Mouse (Mus musculus): Measurements from ENCODE around the gene Cox7a1. TPM values are rescaled to one million over a fixed set of nuclear protein-coding genes. Genes with fewer than 3 reads are reported as not detected.
"Not testable (repeated sequence)": the region's sequence is repeated elsewhere in the genome, so short reads cannot be mapped to it uniquely, and the experiment has no call there.

Gene Cox7a1
- total and polyA plus RNA-seq, 2 experiments from 2014 or later: 816 to 1,339 TPM

DNA sequence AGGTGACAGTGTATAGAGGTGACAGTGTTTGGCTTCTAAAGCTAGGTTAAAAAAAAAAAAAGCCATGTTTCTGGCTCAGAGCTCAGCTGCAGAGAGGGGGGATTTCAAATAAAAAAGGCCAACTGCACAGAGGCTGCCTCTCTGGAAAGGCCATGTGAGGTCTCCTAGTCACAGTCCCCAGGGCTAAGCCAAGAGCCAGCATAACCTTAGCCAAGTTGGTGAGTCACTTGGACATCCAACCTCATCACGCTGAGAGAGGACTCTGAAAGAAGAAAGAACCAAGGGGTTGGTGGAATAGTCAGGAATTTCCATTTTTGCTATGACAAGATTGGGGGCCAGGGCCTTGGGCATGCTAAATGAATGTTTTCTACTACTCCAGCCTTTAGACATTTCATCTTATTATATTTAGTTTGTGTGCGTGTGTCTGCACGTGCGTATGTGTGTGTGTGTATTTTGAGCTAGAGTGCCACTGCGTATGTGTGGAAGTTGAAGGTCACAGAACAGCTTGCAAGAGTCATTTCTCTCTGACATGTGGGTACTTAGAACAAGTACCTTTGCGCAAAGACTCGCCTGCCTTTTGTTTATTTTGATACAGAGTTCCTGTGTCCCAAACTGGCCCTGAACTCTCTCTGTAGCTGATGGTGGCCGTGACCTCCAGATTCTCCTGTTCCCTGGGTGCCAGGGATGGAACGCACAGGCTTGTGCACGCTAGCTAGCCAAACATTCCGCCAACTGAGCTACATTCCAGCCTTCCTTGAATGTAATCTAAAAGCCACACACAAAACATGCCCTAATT lies 19.1 kb downstream of the Cox7a1 start:
- Histone ChIP-seq H3K4me1 (ENCODE audit: control insufficient read depth, insufficient read depth) (peaks cover 7% of the 10 kb centered on the region; the same call in 1 of the 2 replicates), H3K9me3 (replicated peaks; ENCODE audit: control insufficient read depth, low read length) (no peaks in the 10 kb centered on the region), H3K9ac (replicated peaks; ENCODE audit: low read depth, low read length) (no peak overlapping the region), H3K27me3 (ENCODE audit: control insufficient read depth, insufficient read depth, low read length) (no peaks in the 10 kb centered on the region), H3K4me3 (ENCODE audit: low read depth, low read length) (no peak overlapping the region), H3K36me3 (replicated peaks; ENCODE audit: control insufficient read depth, insufficient read depth, low read length) (no peaks in the 10 kb centered on the region), H3K4me2 (ENCODE audit: low read depth, low read length) (no peak overlapping the region), H3K27ac (ENCODE audit: low read depth) (peak overlapping the region; percentile 64)
- TF ChIP-seq EP300 (IDR thresholded peaks at IDR 0.05; ENCODE audit: low read depth) (no peak), CTCF (IDR thresholded peaks at IDR 0.05; ENCODE audit: low read depth) (no peak)
- peak; percentile 58 for DNase-seq (ENCODE audit: low spot score)
- ATAC-seq (ENCODE audit: insufficient read depth, low read depth): peak; percentile 59
- WGBS: 48% methylated on average over 11 of the region's 11 CpGs

GRCm38 (mm10) chr7:30204380-30204779 lies 20.4 kb downstream of the Cox7a1 start:
- no peaks in the 10 kb centered on the region for H3K36me3 ChIP-seq (replicated peaks; ENCODE audit: control insufficient read depth, insufficient read depth, low read length)
- no peaks in the 10 kb centered on the region for H3K27me3 ChIP-seq (ENCODE audit: control insufficient read depth, insufficient read depth, low read length)
- DNase-seq (ENCODE audit: low spot score) (no peak), ATAC-seq (ENCODE audit: insufficient read depth, low read depth) (no peak)
- peaks cover 7% of the 10 kb centered on the region; the same call in 1 of the 2 replicates for H3K4me1 ChIP-seq (ENCODE audit: control insufficient read depth, insufficient read depth)
- WGBS: 13% methylated on average over 8 of the region's 8 CpGs
- no peak overlapping the region for H3K27ac ChIP-seq (ENCODE audit: low read depth)
- H3K4me3 ChIP-seq (ENCODE audit: low read depth, low read length): no peak overlapping the region
- H3K9me3 ChIP-seq (replicated peaks; ENCODE audit: control insufficient read depth, low read length): no peaks in the 10 kb centered on the region
- TF ChIP-seq EP300 (IDR thresholded peaks at IDR 0.05; ENCODE audit: low read depth) (no peak), CTCF (IDR thresholded peaks at IDR 0.05; ENCODE audit: low read depth) (no peak)
- no peak overlapping the region for H3K9ac ChIP-seq (replicated peaks; ENCODE audit: low read depth, low read length)
- H3K4me2 ChIP-seq (ENCODE audit: low read depth, low read length): 0 out of 2 replicates have a peak overlapping the region, but pooled peaks have one; percentile 17

DNA sequence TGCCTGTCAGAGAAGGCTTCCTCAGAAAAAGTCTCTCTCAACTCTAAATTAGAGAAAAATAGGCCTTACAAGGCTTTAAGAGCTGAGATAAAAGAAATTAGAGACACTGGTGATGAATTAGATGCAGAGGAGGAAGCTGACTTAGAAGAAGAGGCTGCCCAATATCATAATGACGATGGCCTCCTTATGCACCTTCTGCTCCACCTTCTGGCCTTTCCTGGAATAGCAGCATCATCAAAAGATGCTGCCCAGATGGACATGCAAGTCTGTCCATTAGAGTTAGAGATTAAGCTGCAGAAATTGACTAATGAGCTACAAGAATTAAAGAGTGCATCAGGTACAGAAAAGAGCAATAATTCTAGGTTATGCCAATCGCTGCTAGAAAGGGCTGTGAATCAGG lies 21.4 kb downstream of the Cox7a1 start:
- no peak overlapping the region for H3K4me2 ChIP-seq (ENCODE audit: low read depth, low read length)
- H3K9ac ChIP-seq (replicated peaks; ENCODE audit: low read depth, low read length): no peak overlapping the region
- WGBS: 4% methylated on average over 2 of the region's 2 CpGs

DNA sequence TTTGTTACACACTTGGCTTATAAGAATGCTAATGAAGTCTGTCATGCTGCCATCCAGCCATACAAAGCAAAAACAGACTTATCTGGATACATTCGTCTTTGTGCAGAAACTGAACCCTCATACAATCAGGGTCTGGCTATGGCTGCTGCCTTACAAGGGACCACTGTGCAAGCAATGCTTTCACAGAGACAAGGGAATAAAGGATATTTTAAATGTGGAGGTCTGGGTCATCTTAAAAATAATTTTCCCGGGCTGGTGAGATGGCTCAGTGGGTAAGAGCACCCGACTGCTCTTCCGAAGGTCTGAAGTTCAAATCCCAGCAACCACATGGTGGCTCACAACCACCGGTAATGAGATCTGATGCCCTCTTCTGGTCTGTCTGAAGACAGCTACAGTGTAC lies 22.4 kb downstream of the Cox7a1 start:
- H3K4me2 ChIP-seq (ENCODE audit: low read depth, low read length); H3K4me3 ChIP-seq (ENCODE audit: low read depth, low read length); H3K9me3 ChIP-seq (replicated peaks; ENCODE audit: control insufficient read depth, low read length); H3K27me3 ChIP-seq (ENCODE audit: control insufficient read depth, insufficient read depth, low read length); H3K27ac ChIP-seq (ENCODE audit: low read depth); H3K4me1 ChIP-seq (ENCODE audit: control insufficient read depth, insufficient read depth); DNase-seq (ENCODE audit: low spot score); H3K36me3 ChIP-seq (replicated peaks; ENCODE audit: control insufficient read depth, insufficient read depth, low read length); H3K9ac ChIP-seq (replicated peaks; ENCODE audit: low read depth, low read length); ATAC-seq (ENCODE audit: insufficient read depth, low read depth): not testable (repeated sequence)
- WGBS: 49% methylated on average over 5 of the region's 5 CpGs

More for the DNA sequence above, 21.4 kb downstream of the Cox7a1 start:
- Histone ChIP-seq H3K9me3 (replicated peaks; ENCODE audit: control insufficient read depth, low read length) (no peaks in the 10 kb centered on the region), H3K4me3 (ENCODE audit: low read depth, low read length) (no peak overlapping the region), H3K4me1 (ENCODE audit: control insufficient read depth, insufficient read depth) (peaks cover 7% of the 10 kb centered on the region; the same call in 1 of the 2 replicates), H3K27me3 (ENCODE audit: control insufficient read depth, insufficient read depth, low read length) (no peaks in the 10 kb centered on the region), H3K27ac (ENCODE audit: low read depth) (no peak overlapping the region), H3K36me3 (replicated peaks; ENCODE audit: control insufficient read depth, insufficient read depth, low read length) (no peaks in the 10 kb centered on the region)
- peak; percentile 46 for DNase-seq (ENCODE audit: low spot score)
- no peak for ATAC-seq (ENCODE audit: insufficient read depth, low read depth)
- TF ChIP-seq EP300 (IDR thresholded peaks at IDR 0.05; ENCODE audit: low read depth): no peak
- peak; percentile 90 for TF ChIP-seq CTCF (IDR thresholded peaks at IDR 0.05; ENCODE audit: low read depth)

DNA sequence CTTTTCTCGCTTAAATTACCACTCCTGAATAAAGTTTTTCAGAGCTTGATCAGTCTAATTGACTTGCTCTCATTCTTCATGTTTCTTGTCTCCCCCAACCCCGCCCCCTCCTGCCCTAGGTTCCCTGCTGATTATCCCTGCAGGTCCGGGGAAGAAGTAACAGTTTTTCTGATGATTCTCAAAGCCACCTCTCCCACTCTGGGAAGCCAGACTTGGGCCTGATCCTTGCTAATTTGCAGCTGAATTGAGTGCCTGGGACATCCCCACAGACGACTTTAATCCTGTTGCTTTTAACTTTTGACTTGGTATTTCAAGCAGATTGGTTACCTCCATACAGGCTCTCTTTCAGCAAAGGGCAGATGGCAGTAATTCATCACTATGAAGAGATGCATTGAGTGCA lies 27.1 kb downstream of the Cox7a1 start:
- Histone ChIP-seq H3K4me1 (ENCODE audit: control insufficient read depth, insufficient read depth) (no peaks in the 10 kb centered on the region), H3K9me3 (replicated peaks; ENCODE audit: control insufficient read depth, low read length) (no peaks in the 10 kb centered on the region), H3K27me3 (ENCODE audit: control insufficient read depth, insufficient read depth, low read length) (no peaks in the 10 kb centered on the region), H3K4me3 (ENCODE audit: low read depth, low read length) (no peak overlapping the region), H3K9ac (replicated peaks; ENCODE audit: low read depth, low read length) (no peak overlapping the region), H3K4me2 (ENCODE audit: low read depth, low read length) (no peak overlapping the region), H3K27ac (ENCODE audit: low read depth) (no peak overlapping the region), H3K36me3 (replicated peaks; ENCODE audit: control insufficient read depth, insufficient read depth, low read length) (no peaks in the 10 kb centered on the region)
- ATAC-seq (ENCODE audit: insufficient read depth, low read depth) (no peak), DNase-seq (ENCODE audit: low spot score) (no peak)
- 28% methylated on average over 4 of the region's 4 CpGs for WGBS
- TF ChIP-seq CTCF (IDR thresholded peaks at IDR 0.05; ENCODE audit: low read depth) (no peak), EP300 (IDR thresholded peaks at IDR 0.05; ENCODE audit: low read depth) (no peak)

DNA sequence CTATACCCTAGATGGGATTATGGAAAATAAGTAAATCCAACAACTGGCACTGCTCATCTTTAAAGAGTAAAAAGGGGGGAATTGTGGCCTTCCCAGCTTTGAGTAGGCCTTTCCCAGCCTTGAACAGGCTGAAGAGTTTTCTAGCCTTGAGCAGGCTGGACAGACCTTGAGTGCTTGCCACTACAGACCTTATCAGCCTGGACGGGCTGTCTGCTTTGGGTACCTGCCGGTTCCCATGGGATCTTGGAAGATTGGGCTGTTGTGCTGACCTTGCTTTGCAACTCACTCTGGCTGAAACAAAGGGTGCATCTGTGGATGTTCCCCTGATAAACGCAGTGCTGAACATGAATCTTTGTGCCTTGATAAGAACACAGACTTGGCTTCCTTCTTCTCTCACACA lies 29.9 kb downstream of the Cox7a1 start:
- Histone ChIP-seq H3K36me3 (replicated peaks; ENCODE audit: control insufficient read depth, insufficient read depth, low read length) (no peaks in the 10 kb centered on the region), H3K4me2 (ENCODE audit: low read depth, low read length) (no peak overlapping the region), H3K9ac (replicated peaks; ENCODE audit: low read depth, low read length) (no peak overlapping the region), H3K27ac (ENCODE audit: low read depth) (no peak overlapping the region), H3K27me3 (ENCODE audit: control insufficient read depth, insufficient read depth, low read length) (no peaks in the 10 kb centered on the region), H3K4me3 (ENCODE audit: low read depth, low read length) (no peak overlapping the region), H3K4me1 (ENCODE audit: control insufficient read depth, insufficient read depth) (no peaks in the 10 kb centered on the region), H3K9me3 (replicated peaks; ENCODE audit: control insufficient read depth, low read length) (no peaks in the 10 kb centered on the region)
- DNase-seq (ENCODE audit: low spot score) (no peak), ATAC-seq (ENCODE audit: insufficient read depth, low read depth) (no peak)
- TF ChIP-seq EP300 (IDR thresholded peaks at IDR 0.05; ENCODE audit: low read depth): no peak
- TF ChIP-seq CTCF (IDR thresholded peaks at IDR 0.05; ENCODE audit: low read depth): no peak
- WGBS: 68% methylated on average over 3 of the region's 3 CpGs
